Mouse (Mus musculus) stomach, embryonic 15.5 days (tissue): Measurements from ENCODE around the gene Angptl2. TPM values are rescaled to one million over a fixed set of nuclear protein-coding genes. Genes with fewer than 3 reads are reported as not detected.
"Not testable (repeated sequence)": the region's sequence is repeated elsewhere in the genome, so short reads cannot be mapped to it uniquely, and the experiment has no call there.

Experiments used
- ATAC-seq: fragments of 200-750 bp; cut with Nextera tagmentation; 2 replicates; pipeline ENCODE4 v1.8.0; 2017; ENCODE audit warnings: low read depth, moderate number of reproducible peaks, moderate TSS enrichment; ENCODE audit not compliant: insufficient read depth, low FRiP score
- H3K27ac ChIP-seq: fragments of 300-500 bp; sonication (generic); 2 replicates; pipeline ENCODE4 v1.5.1; 2015; ENCODE audit warnings: mild to moderate bottlenecking, inconsistent platforms
- H3K27me3 ChIP-seq: fragments of 300-500 bp; sonication (generic); replicated peaks from 2 replicates; pipeline ENCODE4 v1.6.1; 2015; ENCODE audit warnings: inconsistent platforms
- H3K36me3 ChIP-seq: fragments of 300-500 bp; sonication (generic); 2 replicates; pipeline ENCODE4 v1.6.1; 2015; ENCODE audit warnings: inconsistent platforms
- H3K4me1 ChIP-seq: fragments of 300-500 bp; sonication (generic); 2 replicates; pipeline ENCODE4 v1.6.1; 2015; ENCODE audit warnings: inconsistent platforms
- H3K4me2 ChIP-seq: fragments of 300-500 bp; sonication (generic); 2 replicates; pipeline ENCODE4 v1.6.1; 2015; ENCODE audit warnings: mild to moderate bottlenecking, inconsistent platforms
- H3K4me3 ChIP-seq: fragments of 300-500 bp; sonication (generic); replicated peaks from 2 replicates; pipeline ENCODE4 v1.5.1; 2015; ENCODE audit warnings: inconsistent platforms
- H3K9ac ChIP-seq: fragments of 300-500 bp; sonication (generic); 2 replicates; pipeline ENCODE4 v1.6.1; 2015; ENCODE audit warnings: inconsistent platforms
- H3K9me3 ChIP-seq: fragments of 300-500 bp; sonication (generic); 2 replicates; pipeline ENCODE4 v1.6.1; 2016; ENCODE audit warnings: inconsistent platforms
- WGBS: fragments of 180-500 bp; shearing (Covaris S2); methylation state at CpG from one replicate; pipeline ENCODE4 v1.1.7; 2015; 5-methylcytosine and 5-hydroxymethylcytosine counted together
- polyA plus RNA-seq: library from polyadenylated mRNA; unstranded; fragments of >200 nt; fragmentation: Nextera tagmentation; extraction: Ambion mirVana; gene quantifications from 2 replicates; pipeline ENCODE4 v1.2.1, GENCODE M21; 2015

The Angptl2 gene
- polyA plus RNA-seq, 1 experiment from 2014 or later, result 45.2 TPM

DNA sequence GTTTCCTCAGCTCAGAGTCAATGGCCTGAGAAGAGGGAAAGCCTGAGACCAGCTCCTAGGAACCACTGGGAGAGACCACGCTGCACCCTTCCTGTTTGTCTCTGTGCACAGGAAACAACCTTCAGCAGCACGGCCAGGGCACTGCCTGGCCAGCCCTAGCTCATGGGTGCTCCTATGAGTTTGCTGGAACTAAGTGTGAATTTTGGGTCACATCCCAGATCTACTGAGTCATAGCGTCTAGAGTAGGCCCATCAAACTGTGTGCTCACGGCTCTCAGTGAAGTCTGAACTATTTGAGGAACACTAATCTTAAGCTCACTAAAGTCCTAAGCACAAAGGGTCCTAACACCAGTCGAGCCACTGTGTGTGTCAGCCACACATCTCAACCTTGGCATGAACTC, 10.9 kb upstream of the Angptl2 start:
- Histone ChIP-seq H3K27ac (no peak overlapping the region), H3K4me1 (peaks cover 35% of the 10 kb centered on the region), H3K4me2 (no peak overlapping the region), H3K9me3 (no peaks in the 10 kb centered on the region), H3K27me3 (no peaks in the 10 kb centered on the region), H3K36me3 (no peaks in the 10 kb centered on the region), H3K4me3 (no peak overlapping the region), H3K9ac (no peak overlapping the region)
- 74% methylated on average over 5 of the region's 5 CpGs for WGBS
- no peak for ATAC-seq

DNA sequence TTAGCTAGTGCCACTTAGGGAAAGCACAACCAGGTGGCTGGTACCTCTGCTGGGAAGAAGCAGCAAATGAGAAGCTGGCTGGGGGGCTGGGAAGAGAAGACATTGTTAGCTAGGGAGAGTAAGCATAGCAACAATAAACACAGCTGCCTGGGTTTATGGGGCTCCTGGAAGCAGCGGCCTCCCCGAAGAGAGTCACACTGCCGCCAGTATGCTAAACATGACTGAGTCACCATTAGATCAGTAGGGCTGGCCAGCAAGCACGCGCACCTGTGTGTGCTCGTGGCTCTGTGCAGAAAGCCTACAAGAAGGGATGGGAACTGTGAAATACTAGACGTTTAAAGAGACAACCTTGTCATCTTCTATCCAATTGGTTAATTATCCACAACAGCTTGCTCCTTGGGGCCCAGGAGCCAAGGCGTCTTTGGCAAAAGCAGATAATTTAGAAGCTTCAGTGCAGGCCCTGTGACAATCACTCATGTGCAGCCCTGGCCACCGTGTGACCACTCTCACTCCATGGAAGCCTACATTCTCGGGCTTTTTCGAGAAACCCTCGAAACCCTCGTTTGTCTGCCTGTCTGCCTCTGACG, 9.8 kb upstream of the Angptl2 start:
- no peak for ATAC-seq
- H3K4me1 ChIP-seq, result peaks cover 37% of the 10 kb centered on the region

DNA sequence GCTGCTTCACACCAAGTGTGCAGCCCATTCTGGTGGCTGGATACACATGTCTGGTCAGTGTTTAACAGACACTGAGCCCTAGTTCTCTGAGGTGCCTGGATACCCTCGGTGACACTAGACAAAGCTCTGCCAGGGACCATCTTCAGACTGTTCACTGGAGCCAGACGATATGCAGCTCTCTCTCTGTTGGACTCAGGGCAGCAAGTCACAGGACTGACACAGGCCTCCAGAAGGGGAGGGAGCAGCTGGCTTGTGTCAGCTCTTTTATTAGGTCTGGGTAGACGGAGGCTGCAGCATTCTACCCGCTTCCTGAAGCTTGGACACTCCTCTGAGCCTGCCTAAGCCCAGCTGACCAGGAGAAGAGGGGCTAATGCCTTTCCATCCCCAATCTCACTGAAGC, 8.8 kb upstream of the Angptl2 start:
- H3K4me2 ChIP-seq, result no peak overlapping the region
- no peaks in the 10 kb centered on the region for H3K9me3 ChIP-seq
- peaks cover 37% of the 10 kb centered on the region for H3K4me1 ChIP-seq
- peak overlapping the region; percentile 49; the same call in 1 of the 2 replicates for H3K27ac ChIP-seq
- no peaks in the 10 kb centered on the region for H3K27me3 ChIP-seq
- no peaks in the 10 kb centered on the region for H3K36me3 ChIP-seq
- ATAC-seq, result no peak
- WGBS, result 33% methylated on average over 4 of the region's 4 CpGs
- no peak overlapping the region for H3K4me3 ChIP-seq
- H3K9ac ChIP-seq, result no peak overlapping the region

More for the DNA sequence above, 9.8 kb upstream of the Angptl2 start:
- 39% methylated on average over 14 of the region's 14 CpGs for WGBS
- H3K4me2 ChIP-seq, result no peak overlapping the region
- H3K4me3 ChIP-seq, result no peak overlapping the region
- H3K27ac ChIP-seq, result peak overlapping the region; percentile 16; the same call in 1 of the 2 replicates
- H3K36me3 ChIP-seq, result no peaks in the 10 kb centered on the region
- H3K27me3 ChIP-seq, result no peaks in the 10 kb centered on the region
- H3K9me3 ChIP-seq, result no peaks in the 10 kb centered on the region
- no peak overlapping the region for H3K9ac ChIP-seq

DNA sequence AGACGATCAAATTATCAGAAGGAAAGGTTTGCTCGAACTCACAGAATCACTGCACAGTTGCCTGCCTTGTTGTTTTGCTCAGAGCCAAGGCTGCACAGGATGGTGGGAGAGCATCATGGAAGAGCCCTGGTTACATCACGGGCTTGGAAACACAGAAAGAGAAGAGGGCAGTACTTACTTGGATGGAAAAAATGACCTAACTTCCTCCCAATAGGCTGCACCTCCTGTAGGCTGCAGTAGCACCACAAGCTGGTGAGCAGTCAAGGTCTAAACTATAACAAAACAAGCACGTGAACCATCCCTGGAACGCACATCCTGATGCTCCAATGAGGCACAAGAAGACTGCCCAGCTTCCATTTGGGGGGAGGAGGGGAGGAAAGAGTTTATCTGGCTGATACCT, 7.7 kb upstream of the Angptl2 start:
- no peak overlapping the region for H3K4me3 ChIP-seq
- H3K9me3 ChIP-seq, result no peaks in the 10 kb centered on the region
- H3K36me3 ChIP-seq, result no peaks in the 10 kb centered on the region
- no peak overlapping the region for H3K9ac ChIP-seq
- 76% methylated on average over 5 of the region's 5 CpGs for WGBS
- H3K27ac ChIP-seq, result no peak overlapping the region
- peaks cover 36% of the 10 kb centered on the region for H3K4me1 ChIP-seq
- H3K4me2 ChIP-seq, result no peak overlapping the region
- H3K27me3 ChIP-seq, result no peaks in the 10 kb centered on the region
- no peak for ATAC-seq

DNA sequence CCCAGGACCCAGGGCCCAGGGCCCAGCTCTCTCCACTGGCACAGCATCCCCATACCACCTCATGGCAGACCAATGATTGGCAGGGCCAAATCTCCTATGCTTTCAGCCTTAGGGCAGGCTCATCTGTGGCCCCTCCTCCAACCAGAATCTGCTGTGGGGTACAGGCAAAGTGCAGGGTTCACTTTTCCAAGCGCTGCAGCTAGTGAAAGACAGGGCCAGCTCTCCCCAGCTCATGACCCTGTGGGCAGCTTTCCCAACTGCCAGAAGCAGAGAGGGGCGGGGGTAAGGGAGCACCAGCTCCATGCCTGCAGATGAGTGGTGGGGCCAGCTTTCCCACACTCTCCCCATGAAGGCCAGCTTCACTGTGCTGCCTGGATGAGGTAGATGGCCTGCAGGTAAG, 5.0 kb upstream of the Angptl2 start:
- peaks cover 26% of the 10 kb centered on the region for H3K4me1 ChIP-seq
- 65% methylated on average over 2 of the region's 2 CpGs for WGBS
- no peak for ATAC-seq
- no peak overlapping the region for H3K27ac ChIP-seq
- no peaks in the 10 kb centered on the region for H3K36me3 ChIP-seq
- no peaks in the 10 kb centered on the region for H3K9me3 ChIP-seq
- no peak overlapping the region for H3K9ac ChIP-seq
- H3K4me2 ChIP-seq, result no peak overlapping the region
- no peaks in the 10 kb centered on the region for H3K27me3 ChIP-seq
- H3K4me3 ChIP-seq, result no peak overlapping the region

DNA sequence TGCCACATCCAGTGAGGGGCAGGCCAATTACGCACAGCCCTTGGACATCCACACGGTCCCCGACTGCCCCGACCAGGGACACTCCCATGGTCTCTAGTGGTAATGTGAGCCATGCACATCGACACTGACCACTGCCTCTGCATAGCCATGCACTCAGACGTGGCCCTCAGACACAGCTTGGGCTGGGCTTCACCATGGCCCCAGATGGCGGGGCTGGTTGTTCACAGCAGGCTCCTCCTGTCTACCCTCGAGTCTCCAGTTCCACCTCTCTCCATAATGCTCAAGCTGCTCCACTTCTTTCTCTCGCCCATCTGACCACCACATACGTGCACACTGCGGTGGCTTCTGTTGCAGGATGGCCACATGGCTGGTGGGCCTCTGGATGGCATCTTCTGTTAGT, 4.6 kb upstream of the Angptl2 start:
- H3K36me3 ChIP-seq, ATAC-seq, H3K9me3 ChIP-seq, H3K9ac ChIP-seq, H3K4me3 ChIP-seq, H3K27ac ChIP-seq, H3K4me2 ChIP-seq, H3K27me3 ChIP-seq: not testable (repeated sequence)
- WGBS, result 81% methylated on average over 11 of the region's 11 CpGs
- H3K4me1 ChIP-seq, result peaks cover 24% of the 10 kb centered on the region

DNA sequence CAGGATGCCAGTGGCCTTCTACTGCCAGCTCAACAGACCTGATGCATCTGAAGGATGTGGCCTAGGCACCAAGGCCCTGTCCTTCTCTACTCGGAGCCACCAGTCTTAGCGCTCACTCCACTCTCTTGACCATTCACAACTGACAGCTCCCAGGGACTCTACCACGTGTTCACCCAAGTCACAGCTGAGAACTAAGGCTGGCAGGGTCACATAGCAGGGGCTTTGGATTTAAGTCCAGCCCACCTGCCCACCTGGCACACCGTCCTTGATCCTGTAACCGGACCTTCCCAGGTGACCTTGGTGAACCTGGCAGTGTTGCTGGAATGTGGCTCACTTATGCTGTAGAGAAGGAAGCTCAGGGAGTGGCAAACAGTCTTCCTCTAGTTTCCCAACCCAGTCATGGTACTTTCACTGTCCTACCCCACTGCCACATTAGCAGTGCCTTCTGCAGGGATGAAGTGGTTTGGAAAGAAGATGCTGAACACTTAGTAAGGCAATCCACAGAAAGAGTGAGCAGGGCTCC, 631 bp upstream of the Angptl2 start:
- Histone ChIP-seq H3K4me2 (peak overlapping the region; percentile 59), H3K9ac (0 out of 2 replicates have a peak overlapping the region, but pooled peaks have one; percentile 22), H3K36me3 (no peaks in the 10 kb centered on the region), H3K4me1 (peaks cover 42% of the 10 kb centered on the region), H3K9me3 (no peaks in the 10 kb centered on the region), H3K27me3 (no peaks in the 10 kb centered on the region), H3K4me3 (peak overlapping the region; percentile 53), H3K27ac (peak overlapping the region; percentile 87)
- ATAC-seq, result no peak
- 45% methylated on average over 5 of the region's 5 CpGs for WGBS

DNA sequence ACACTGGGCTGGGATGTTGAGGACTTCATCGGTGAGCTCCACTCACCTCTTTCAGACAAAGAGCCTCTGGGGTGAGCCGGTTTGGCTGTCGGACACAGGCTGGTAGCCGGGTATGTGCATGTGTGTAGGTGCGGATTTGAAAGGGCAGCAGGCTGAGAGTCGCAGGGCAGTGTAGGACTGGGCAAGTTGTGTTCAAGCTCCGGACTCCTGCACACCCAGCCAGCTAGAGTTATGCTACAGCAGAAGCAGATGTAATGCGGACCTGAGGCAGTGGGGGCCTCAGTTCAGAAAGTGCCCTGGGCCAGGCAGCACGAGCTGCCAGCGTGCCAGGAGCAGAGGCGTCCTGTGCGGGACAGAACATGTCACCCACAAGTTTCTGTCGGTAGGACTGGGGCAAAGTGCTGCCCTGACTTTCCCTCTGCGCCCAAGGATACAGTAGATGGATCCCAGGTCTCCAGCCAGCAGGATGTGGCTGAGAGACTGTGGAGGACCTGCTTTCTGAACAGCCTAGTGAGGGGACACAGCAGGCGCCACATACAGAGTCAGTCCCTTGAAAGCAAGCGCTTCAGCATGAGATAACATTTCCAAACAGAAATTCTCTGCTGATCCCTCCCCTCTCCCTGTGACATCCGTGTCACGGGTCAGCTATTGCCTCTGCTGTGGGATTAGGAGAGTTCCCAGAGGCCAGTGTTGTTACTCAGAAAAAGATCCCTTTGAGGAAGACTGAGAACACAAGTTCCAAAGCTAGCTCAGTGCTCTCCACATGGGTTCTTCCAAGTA, 966 bp downstream of the Angptl2 start:
- H3K27me3 ChIP-seq, result no peaks in the 10 kb centered on the region
- H3K9ac ChIP-seq, result peak overlapping the region; percentile 60
- H3K36me3 ChIP-seq, result no peaks in the 10 kb centered on the region
- peak overlapping the region; percentile 53 for H3K4me3 ChIP-seq
- peak overlapping the region; percentile 87 for H3K27ac ChIP-seq
- WGBS, result 14% methylated on average over 18 of the region's 18 CpGs
- peak overlapping the region; percentile 59 for H3K4me2 ChIP-seq
- no peak for ATAC-seq
- no peaks in the 10 kb centered on the region for H3K9me3 ChIP-seq
- H3K4me1 ChIP-seq, result peaks cover 36% of the 10 kb centered on the region

DNA sequence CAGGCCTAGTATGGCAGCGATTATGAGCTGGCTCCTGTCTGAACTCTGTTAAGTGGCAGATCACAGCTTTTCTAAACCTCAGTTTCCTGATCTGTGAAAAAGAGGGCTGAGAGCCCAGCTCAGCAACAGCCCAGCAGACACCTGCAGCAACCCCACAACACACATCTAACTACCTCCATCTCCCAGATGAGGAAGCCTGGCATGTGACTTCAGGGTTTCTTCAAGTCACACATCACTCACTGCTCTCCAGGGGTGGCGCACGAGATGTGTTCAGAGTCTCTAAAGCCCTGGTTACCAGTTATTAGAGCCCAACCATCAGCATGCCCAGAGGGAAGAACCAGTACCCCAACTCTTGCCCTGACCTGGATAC, 1.5 kb downstream of the Angptl2 start:
- no peak overlapping the region for H3K9ac ChIP-seq

DNA sequence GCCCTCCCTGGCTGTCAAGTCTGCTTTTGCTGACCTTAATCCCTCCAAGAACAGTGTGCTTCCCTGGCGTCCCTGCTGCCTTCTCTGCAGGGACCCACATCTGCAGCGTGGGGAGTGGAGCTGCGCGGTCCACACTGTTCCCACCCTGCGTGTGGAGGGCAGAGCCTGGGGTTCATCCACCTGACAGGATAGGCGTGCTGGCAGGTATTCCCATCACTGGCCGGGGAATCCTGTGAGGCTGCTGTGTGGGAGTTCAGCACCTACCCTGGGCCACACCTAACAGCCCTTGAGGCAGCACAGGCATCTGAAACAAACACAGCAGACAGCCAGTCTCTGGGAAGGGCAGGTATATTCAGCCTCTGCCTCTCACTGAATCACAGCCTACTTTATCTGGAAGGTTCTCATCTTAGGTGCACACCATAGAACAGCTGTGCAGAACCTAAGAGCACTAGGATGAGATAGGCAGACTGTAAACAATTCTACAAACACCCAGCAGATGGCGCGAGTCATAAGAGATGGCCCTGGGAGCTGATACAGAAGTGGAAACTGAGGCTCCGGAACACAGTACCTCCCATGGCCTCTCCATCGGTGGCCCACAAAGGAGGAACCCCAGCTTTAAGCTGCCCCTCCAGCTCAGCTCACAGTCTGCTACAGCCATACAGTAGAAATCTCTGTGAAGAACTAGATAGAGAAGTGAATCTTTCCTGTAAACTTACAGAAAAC, 3.2 kb downstream of the Angptl2 start:
- no peak for ATAC-seq
- 0 out of 2 replicates have a peak overlapping the region, but pooled peaks have one; percentile 6 for H3K4me2 ChIP-seq
- no peaks in the 10 kb centered on the region for H3K27me3 ChIP-seq
- H3K9me3 ChIP-seq, result no peaks in the 10 kb centered on the region
- no peak overlapping the region for H3K9ac ChIP-seq
- 69% methylated on average over 11 of the region's 11 CpGs for whole genome bisulfite sequencing
- no peak overlapping the region for H3K27ac ChIP-seq
- peaks cover 36% of the 10 kb centered on the region for H3K4me1 ChIP-seq
- H3K4me3 ChIP-seq, result no peak overlapping the region
- no peaks in the 10 kb centered on the region for H3K36me3 ChIP-seq

More for the DNA sequence above, 1.5 kb downstream of the Angptl2 start:
- Histone ChIP-seq H3K27ac (no peak overlapping the region), H3K4me2 (peak overlapping the region; percentile 59), H3K9me3 (no peaks in the 10 kb centered on the region), H3K27me3 (no peaks in the 10 kb centered on the region), H3K4me3 (peak overlapping the region; percentile 53), H3K4me1 (peaks cover 36% of the 10 kb centered on the region), H3K36me3 (no peaks in the 10 kb centered on the region)
- no peak for ATAC-seq
- WGBS, result 54% methylated on average over 3 of the region's 3 CpGs

DNA sequence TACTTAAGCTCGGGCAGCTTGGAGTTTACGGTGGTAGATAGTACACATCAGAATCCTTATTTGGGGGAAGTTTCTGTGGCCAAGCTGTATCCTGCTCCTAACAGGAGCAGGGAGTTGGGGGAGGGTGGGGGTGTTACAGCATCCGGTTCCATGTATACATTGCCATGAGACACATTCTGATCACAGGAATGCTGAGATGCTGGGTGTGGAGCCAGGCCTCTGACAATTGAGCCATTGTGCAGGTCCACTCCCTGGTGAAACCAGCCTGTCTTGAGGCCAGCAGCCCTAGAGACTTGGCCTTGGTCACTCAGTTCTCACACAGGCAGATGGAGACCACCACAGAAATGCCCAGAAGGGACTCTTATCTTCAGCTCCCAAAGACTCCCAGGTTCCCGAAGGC, 3.8 kb downstream of the Angptl2 start:
- Histone ChIP-seq H3K4me2 (no peak overlapping the region), H3K27me3 (no peaks in the 10 kb centered on the region), H3K27ac (no peak overlapping the region), H3K4me1 (peaks cover 36% of the 10 kb centered on the region), H3K36me3 (no peaks in the 10 kb centered on the region), H3K4me3 (no peak overlapping the region), H3K9me3 (no peaks in the 10 kb centered on the region), H3K9ac (no peak overlapping the region)
- 59% methylated on average over 4 of the region's 4 CpGs for whole genome bisulfite sequencing
- no peak for ATAC-seq

DNA sequence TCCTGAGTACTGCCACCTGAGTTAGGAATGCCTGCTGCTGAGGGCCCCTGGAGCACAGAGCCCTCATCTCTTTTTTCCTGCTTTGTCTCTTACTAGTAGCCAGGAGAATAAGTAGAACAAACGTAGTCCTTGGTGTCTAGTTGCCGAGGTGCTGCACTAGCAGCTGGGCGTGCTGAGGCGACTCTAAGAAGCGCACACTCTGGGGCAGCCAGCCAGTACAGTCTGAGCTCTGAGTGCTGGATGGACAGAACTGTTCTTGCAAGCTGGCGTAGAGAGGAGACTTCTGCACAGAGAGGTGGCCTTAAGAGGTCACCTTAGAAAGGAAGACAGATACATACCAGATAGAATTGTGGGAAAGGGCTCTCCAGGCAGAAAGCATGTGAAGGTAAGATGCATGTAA, 4.4 kb downstream of the Angptl2 start:
- no peak overlapping the region for H3K4me3 ChIP-seq
- H3K9ac ChIP-seq, result no peak overlapping the region
- no peaks in the 10 kb centered on the region for H3K9me3 ChIP-seq
- no peak overlapping the region for H3K27ac ChIP-seq
- WGBS, result 73% methylated on average over 6 of the region's 6 CpGs
- H3K27me3 ChIP-seq, result no peaks in the 10 kb centered on the region
- H3K36me3 ChIP-seq, result no peaks in the 10 kb centered on the region
- ATAC-seq, result no peak
- no peak overlapping the region for H3K4me2 ChIP-seq
- H3K4me1 ChIP-seq, result peaks cover 33% of the 10 kb centered on the region
